Mouse (Mus musculus) CD4-positive, CD25-positive, alpha-beta regulatory T cell, adult 4 months (primary cell): ENCODE data around the gene 1810010H24Rik. TPM values are rescaled to one million over a fixed set of nuclear protein-coding genes. Genes with fewer than 3 reads are reported as not detected.
"Not testable (repeated sequence)": the region's sequence is repeated elsewhere in the genome, so short reads cannot be mapped to it uniquely, and the experiment has no call there.

Experiments
- ATAC-seq: one replicate; pipeline ENCODE4 v1.8.0; 2017
- polyA plus RNA-seq, 2 experiments: library from polyadenylated mRNA; unstranded; fragments of 100-300 nt; shearing (Covaris generic); gene quantifications; one replicate each; pipeline ENCODE4 v1.2.1; 2017

1810010H24Rik gene
- 1 to 10 TPM; 1.4 to 1.5 TPM for polyA plus RNA-seq

GRCm38 (mm10) chr11:107025411-107026321 is at the start of gene 1810010H24Rik:
Gene 1810010H24Rik (plus strand): TSS chr11:107025681.
- no peak for ATAC-seq

- no peak for ATAC-seq
Measured at GRCm38 (mm10) chr11:106976194-106976593, 49.3 kb upstream of the 1810010H24Rik start.

DNA sequence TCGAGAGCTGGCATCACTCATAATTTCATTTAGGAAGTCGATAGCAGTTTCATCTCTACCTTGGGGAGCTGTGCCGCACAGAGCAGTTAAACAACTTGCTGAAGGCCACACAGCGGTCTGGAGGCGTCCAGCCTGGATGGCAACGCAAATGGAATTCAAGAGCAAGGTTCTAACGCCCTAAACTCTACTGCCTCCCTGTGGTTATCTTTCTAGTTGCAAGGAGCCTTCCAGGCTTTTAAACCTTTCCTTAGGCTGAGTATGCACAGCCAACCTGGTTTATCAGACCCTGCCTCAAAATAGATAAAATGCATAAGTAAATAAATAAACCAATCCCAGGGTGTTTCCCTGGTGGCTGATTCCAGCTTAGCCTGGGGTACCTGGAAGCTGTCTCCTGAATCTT is 45.0 kb upstream of the 1810010H24Rik start:
- ATAC-seq: peak; percentile 63

- no peak for ATAC-seq
Measured at GRCm38 (mm10) chr11:106981787-106982186, 43.7 kb upstream of the 1810010H24Rik start.

- no peak for ATAC-seq
Measured at GRCm38 (mm10) chr11:106982351-106982750, 43.1 kb upstream of the 1810010H24Rik start.

DNA sequence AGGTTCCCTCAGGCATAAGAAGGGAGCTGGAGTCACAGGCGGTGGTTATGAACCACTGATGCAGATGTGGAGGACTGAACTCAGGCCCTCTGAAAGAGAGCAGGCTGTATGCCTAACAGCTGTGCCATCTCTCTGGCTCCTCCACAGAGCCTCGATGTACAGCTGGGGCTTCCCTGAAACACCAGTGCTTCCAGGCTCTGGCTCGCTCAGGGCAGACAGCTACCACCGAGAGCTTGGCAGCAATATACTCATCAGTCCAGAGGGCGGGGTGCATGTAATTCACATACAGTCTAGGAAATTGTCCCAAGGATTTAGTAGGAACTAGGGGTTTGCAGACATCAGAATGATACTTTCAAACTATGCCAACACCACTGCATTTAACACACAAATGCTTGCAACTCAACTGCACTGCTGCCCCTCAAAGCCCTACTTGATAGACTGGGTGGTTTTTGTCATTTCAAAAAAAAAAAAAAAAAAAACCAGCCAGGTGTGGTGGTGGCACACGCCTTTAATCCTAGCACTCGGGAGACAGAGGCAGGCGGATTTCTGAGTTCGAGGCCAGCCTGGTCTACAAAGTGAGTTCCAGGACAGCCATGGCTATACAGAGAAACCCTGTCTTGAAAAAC is 39.4 kb upstream of the 1810010H24Rik start:
- not testable (repeated sequence) for ATAC-seq

DNA sequence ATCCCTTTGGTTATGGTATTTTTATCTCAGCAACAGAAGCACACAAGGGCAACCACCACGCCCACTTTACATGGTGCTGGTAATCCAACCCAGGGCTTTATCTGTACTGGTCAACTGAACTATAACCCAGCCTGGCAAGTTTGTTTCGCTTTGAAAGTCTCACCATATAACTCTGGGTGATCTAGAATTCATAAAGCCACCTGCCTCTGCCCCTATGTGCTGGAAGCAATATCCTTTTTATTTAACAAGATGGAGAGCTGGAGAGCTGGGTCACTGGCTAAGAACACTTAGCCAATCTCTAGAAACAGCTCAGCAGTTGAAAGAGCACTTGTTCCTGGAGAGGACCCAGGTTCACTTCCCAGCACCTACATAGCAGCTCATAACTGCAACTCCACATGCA is 38.1 kb upstream of the 1810010H24Rik start:
- ATAC-seq: no peak

DNA sequence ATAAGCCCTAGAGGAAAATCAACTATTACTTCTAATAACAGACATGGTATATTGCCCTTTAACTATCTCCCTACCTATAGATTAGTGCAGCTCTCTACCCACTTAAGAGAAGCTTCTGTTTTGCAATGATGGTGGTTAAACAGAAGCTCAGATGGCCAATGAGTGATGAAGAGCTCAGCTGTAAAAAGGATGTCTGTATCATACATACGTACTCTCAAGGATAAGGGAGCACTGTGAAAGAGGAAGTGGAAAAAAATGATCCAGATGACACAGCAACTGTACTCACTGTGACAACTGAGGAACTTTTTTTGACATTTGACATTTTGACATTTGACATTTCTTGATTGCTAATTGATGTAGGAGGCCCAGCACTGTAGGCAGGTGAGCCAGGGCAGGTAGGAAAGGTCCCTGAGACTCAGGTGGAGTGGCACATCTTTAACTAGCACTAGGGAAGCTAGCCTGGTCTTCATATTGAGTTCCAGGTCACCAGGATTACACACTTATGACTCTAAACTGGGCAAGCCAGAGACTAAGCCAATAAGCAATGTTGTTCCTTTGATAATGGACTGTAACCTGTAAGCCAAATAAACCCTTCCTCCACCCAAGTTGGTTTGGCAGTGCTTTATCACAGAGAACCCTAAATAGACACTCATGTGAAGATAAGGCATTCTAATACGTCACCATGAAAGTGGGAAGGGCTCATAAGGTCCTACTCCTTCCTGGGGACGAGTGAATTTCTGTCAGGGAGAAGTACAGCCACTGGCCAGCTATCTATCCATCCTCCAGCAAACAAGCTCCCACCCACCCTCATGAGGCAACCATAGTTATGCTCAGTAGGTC is 31.0 kb upstream of the 1810010H24Rik start:
- ATAC-seq: no peak

DNA sequence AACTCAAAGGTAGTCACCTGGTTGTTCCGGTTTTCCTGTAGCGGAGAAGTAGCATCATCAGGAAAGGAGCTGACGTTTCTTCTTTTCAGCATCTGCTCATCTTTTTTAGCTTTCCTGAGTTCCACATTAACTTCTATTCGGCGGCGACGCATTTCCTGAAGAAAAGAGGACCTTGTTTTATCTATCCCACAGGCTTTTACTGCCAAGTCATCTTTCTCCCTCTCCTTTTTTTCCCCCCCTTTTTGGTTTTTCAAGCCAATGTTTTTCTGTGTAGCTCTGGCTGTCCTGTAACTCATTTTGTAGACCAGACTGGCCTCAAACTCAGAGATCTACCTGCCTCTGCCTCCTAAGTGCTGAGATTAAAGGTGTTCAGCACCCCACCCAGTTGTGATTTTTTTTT is 29.0 kb upstream of the 1810010H24Rik start:
- ATAC-seq: not testable (repeated sequence)

- no peak for ATAC-seq
Measured at GRCm38 (mm10) chr11:106997976-106998375, 27.5 kb upstream of the 1810010H24Rik start.

DNA sequence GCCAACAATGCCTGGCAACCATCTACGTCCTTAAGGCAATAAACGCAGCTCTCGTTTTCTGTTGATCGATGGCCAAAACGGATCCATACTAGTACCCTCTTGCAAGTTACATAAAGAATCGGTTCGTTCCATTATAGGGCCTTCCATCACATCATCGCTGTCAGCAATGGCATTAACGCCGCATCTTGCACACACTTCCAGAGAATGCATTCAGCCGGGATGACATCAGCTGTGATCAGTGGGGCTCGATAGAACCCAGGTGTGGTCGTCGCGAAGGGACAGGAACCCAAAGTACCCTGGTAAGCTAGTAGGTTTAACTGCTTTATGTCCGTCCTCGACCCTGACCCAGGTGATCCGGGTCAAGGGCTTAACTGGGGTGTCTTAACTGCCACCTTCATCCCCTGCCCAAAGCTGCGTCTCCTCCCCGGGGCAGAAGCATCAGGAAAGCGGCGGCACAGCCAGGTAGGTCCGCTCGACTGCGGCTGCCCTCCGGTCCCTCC is 26.8 kb upstream of the 1810010H24Rik start:
- peak; percentile 18 for ATAC-seq

GRCm38 (mm10) chr11:106999151-106999948 is 26.1 kb upstream of the 1810010H24Rik start, which contains the start of gene Kpna2:
Gene Kpna2 (minus strand): TSS chr11:106999541.
- ATAC-seq: peak; percentile 94

DNA sequence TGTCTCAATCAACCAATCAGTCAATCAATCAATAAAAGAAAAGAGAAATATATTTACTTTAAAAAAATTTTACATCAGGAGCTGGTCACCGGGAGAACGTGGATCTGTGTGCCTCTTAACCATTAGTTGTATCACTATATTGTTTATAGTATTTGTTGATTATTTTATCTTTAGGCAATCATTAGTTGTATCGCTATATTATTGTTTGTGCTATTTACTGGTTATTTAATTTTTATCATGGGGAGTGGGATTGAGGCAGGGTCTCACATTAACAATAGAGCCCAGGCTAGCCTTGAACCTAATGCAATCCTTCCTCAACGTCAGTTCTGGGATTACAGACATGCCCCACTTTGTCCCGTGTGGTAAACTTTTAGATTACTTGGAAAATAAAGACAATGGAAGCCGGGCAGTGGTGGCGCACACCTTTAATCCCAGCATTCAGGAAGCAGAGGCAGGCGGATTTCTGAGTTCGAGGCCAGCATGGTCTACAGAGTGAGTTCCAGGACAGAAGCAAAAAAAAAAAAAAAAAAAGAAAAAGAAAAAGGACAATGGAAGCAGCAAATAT is 25.4 kb upstream of the 1810010H24Rik start:
- no peak for ATAC-seq

GRCm38 (mm10) chr11:107001760-107002675 is 23.5 kb upstream of the 1810010H24Rik start:
- ATAC-seq: no peak

- no peak for ATAC-seq
Measured at GRCm38 (mm10) chr11:107005538-107005937, 19.9 kb upstream of the 1810010H24Rik start.

DNA sequence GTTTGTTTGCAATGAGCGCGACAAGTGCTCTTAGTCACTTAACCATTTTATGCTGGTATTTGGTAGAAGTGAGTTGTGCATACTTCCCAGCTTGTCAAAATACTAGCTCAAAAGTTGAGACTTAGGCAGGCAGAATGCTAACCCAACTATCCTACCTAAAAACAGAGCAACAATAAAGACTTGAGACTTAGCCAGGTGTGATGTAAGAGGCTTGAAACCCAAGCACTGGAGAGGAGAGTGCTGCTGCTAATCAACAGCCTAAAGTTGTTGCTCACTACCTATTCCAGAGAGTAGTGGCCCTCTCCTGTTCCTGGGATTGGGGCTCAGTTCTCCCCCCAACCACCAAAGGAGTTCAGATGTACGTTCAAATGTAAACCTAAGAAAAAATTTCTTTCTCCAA is 15.0 kb upstream of the 1810010H24Rik start:
- no peak for ATAC-seq

DNA sequence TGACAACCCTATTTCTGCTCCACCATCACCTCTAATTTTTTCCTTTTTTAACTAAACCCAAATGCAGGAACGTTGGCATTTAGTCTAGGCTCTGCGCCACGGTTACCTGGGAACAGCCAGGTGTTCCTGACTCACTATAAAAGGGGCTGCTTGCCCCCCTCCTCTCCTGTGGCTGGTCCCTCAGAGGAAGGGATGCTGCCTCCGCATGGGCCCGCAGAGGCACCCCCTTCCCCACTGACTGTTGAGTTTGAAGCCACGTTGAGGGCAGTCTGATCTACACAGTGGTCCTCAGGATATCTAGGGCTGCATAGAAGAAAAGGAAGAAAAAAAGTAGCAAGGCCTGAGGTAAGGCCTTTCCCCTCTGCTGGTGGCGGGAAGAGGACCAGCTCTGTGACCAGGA is 14.3 kb upstream of the 1810010H24Rik start:
- ATAC-seq: no peak

DNA sequence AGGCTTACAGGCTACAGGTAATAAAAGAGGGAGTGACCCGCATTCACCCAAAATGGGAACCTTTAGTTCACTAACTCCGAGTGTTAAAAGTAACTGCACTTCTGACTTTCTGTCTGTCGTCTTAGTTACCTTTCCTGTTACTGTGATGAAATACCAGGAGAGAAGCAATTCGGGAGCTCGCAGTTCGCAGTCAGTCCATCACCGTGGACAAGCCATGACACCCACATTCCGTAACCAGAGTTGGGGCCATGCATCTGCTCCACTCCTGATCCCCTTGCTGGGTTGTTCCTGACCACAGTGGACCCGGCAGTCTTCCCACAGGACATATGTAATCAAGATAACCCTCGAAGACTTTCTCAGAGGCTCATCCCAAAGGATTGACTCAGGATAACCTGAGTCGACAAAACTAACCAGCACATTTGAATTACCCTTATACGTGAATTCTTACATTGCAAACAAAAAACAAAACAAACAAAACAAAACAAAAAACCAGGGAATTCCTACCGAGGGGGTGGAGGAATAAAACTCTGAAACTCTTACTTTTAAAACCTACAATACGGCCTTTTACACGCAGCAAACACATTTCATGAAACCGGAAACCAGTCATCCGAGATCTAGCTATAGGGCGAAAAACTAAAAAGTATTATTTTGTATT is 13.7 kb upstream of the 1810010H24Rik start:
- peak; percentile 53 for ATAC-seq

GRCm38 (mm10) chr11:107012324-107013017 is 13.0 kb upstream of the 1810010H24Rik start:
- peak; percentile 90 for ATAC-seq
